Mouse (Mus musculus): ENCODE measurements around the gene Slc12a6. TPM values are rescaled to one million over a fixed set of nuclear protein-coding genes. Genes with fewer than 3 reads are reported as not detected.

Gene Slc12a6
- polyA plus RNA-seq, 1 experiment: 49.1 TPM

DNA sequence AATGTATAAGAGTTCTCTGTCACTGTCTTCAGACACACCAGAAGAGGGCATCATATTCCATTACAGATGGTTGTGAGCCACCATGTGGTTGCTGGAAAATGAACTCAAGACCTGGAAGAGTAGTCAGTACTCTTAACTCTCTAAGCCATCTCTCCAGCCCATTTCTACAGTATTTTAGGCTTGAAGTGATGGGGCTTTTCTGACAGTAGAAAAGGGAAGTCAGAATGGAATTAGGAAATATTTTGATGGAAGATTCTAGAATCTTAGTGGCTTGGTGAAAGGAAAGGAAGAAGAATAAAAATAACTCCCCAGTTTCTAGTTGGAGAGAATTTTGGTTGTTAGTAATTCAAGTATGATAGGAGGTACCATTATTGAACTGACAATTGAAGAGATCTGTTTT, 128.3 kb downstream of the Slc12a6 start:
- Histone ChIP-seq H3K4me3 (replicated peaks; ENCODE audit: extremely low read depth, low read depth, low read length) (no peak overlapping the region), H3K4me1 (ENCODE audit: control insufficient read depth, insufficient read depth, low read length) (peaks cover 3% of the 10 kb centered on the region; the same call in 1 of the 2 replicates)
- no peak for DNase-seq
- TF ChIP-seq POLR2A (IDR thresholded peaks at IDR 0.05; ENCODE audit: borderline replicate concordance, extremely low read depth, low read depth, low read length): no peak
- TF ChIP-seq CTCF (IDR thresholded peaks at IDR 0.05; ENCODE audit: insufficient read depth, low read length): no peak

DNA sequence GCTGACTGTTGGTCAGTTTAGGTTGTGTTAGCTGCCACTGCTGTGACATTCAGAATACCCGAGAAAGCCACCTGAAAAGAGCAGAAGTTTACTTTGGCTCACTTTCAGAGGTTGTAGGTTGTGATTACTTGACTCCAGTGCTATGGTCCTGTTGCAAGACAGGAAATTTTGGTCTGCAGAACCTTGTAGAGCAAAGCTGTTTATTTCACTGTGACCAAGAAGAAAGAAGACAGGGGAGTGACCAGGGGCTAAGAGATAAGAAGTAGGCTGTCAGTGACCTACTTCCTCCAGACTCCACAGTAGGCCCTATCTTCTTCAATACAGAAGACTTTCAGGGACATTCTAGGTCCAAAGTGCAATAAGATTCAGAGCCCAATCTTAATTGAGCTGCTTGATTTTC, 131.0 kb downstream of the Slc12a6 start:
- WGBS: 24% methylated on average over 1 of the region's 1 CpGs
- Histone ChIP-seq H3K4me1 (ENCODE audit: control insufficient read depth, insufficient read depth, low read length) (peaks cover 3% of the 10 kb centered on the region; the same call in 1 of the 2 replicates), H3K4me3 (replicated peaks; ENCODE audit: extremely low read depth, low read depth, low read length) (no peak overlapping the region)
- TF ChIP-seq POLR2A (IDR thresholded peaks at IDR 0.05; ENCODE audit: borderline replicate concordance, extremely low read depth, low read depth, low read length) (no peak), CTCF (IDR thresholded peaks at IDR 0.05; ENCODE audit: insufficient read depth, low read length) (no peak)
- no peak for DNase-seq

GRCm38 (mm10) chr2:112407030-112407429, 141.4 kb downstream of the Slc12a6 start:
- Histone ChIP-seq H3K4me1 (ENCODE audit: control insufficient read depth, insufficient read depth, low read length) (no peaks in the 10 kb centered on the region), H3K4me3 (replicated peaks; ENCODE audit: extremely low read depth, low read depth, low read length) (no peak overlapping the region)
- WGBS: 83% methylated on average over 3 of the region's 3 CpGs
- DNase-seq: no peak
- TF ChIP-seq POLR2A (IDR thresholded peaks at IDR 0.05; ENCODE audit: borderline replicate concordance, extremely low read depth, low read depth, low read length) (no peak), CTCF (IDR thresholded peaks at IDR 0.05; ENCODE audit: insufficient read depth, low read length) (no peak)

Other genes starting within 250 kb of the Slc12a6 start
- not detected in 2 replicates for gene Olfr1311, start 241.4 kb upstream of the Slc12a6 start, polyA plus RNA-seq (2012; rRNA removed)
- not detected in 2 replicates for gene Olfr1312, start 215.6 kb upstream of the Slc12a6 start, polyA plus RNA-seq (2012; rRNA removed)
- not detected in 2 replicates for gene Olfr1313, start 188.0 kb upstream of the Slc12a6 start, polyA plus RNA-seq (2012; rRNA removed)
- not detected in 2 replicates for gene Olfr1314, start 169.0 kb upstream of the Slc12a6 start, polyA plus RNA-seq (2012; rRNA removed)
- gene Olfr1315-ps1, start 150.4 kb upstream of the Slc12a6 start, polyA plus RNA-seq (2012; rRNA removed): not detected in 2 replicates
- not detected in 2 replicates for gene Olfr1316, start 130.8 kb upstream of the Slc12a6 start, polyA plus RNA-seq (2012; rRNA removed)
- gene Olfr1317, start 125.5 kb upstream of the Slc12a6 start, polyA plus RNA-seq (2012; rRNA removed): not detected in 2 replicates
- not detected in 2 replicates for gene Olfr1318, start 111.6 kb upstream of the Slc12a6 start, polyA plus RNA-seq (2012; rRNA removed)
- 48.6 and 50.9 TPM in 2 replicates for gene Lpcat4, start 26.4 kb upstream of the Slc12a6 start, polyA plus RNA-seq (2012; rRNA removed)
- not detected in 2 replicates for gene Nutm1, start 6.5 kb upstream of the Slc12a6 start, polyA plus RNA-seq (2012; rRNA removed)
- 40.3 and 50.4 TPM in 2 replicates for gene Nop10, start 3.9 kb upstream of the Slc12a6 start, polyA plus RNA-seq (2012; rRNA removed)
- not detected in 2 replicates for gene Gm21985, start 489 bp downstream of the Slc12a6 start, polyA plus RNA-seq (2012; rRNA removed)
- 76.8 and 95.5 TPM in 2 replicates for gene Emc4, start 102.2 kb downstream of the Slc12a6 start, polyA plus RNA-seq (2012; rRNA removed)
- gene Katnbl1, start 113.4 kb downstream of the Slc12a6 start, polyA plus RNA-seq (2012; rRNA removed): 1.2 and 2.3 TPM in 2 replicates
- 7.2 and 8.9 TPM in 2 replicates for gene Emc7, start 189.2 kb downstream of the Slc12a6 start, polyA plus RNA-seq (2012; rRNA removed)
- not detected in 2 replicates for gene Chrm5, start 214.9 kb downstream of the Slc12a6 start, polyA plus RNA-seq (2012; rRNA removed)
- 2.3 and 2.5 TPM in 2 replicates for gene Aven, start 227.1 kb downstream of the Slc12a6 start, polyA plus RNA-seq (2012; rRNA removed)

Measured in lung, adult 2 months (tissue).